Mouse (Mus musculus): ENCODE results near the gene Fam78b.

GRCm38 (mm10) chr1:167024961-167025360 lies 23.7 kb downstream of the Fam78b start:
- TF ChIP-seq GATA1 (IDR thresholded peaks at IDR 0.05; ENCODE audit: low read length) (no peak), TAL1 (IDR thresholded peaks at IDR 0.05; ENCODE audit: low read length) (no peak)

Data from erythroblast, embryonic 14.5 days (primary cell).